Mouse (Mus musculus): ENCODE data around the gene Capzb. TPM values are rescaled to one million over a fixed set of nuclear protein-coding genes. Genes with fewer than 3 reads are reported as not detected.

The Capzb gene
- polyA plus RNA-seq, 1 experiment from 2014 or later, result 401 TPM

DNA sequence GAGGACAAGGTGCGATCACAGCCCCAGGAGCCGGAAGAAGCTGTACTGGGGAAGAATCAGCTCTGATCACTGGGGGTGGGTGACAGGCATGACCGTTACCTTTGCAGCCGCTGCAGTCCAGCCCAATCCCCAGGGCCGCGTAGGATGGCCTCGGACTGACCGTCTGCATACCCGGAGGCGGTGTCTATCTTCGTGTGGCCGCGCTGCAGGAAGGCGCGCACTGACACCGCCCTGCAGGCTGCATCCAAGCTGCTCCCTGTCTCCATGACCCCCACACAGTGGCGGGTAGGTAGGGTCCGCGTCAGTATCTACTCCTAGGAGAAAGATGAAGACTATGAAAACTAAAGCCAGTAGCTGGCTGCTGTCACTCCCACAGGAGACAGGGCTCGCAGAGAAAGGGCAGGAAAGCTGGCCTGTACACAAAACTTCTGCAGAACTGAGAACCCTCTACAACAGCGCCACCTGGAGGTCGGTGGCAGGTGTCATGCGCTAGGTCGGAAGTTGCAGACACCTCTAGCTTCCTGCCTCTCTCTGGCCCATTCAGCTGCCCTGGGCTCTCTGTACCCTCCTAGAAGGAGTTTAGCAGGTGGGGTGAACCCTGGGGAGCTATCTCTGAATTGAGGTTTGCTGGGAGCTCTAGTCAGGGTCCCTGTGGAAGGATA, 144.3 kb downstream of the Capzb start:
- H3K4me3 ChIP-seq (ENCODE audit: low read depth, low read length), result 0 out of 2 replicates have a peak overlapping the region, but pooled peaks have one; percentile 2
- H3K27me3 ChIP-seq (replicated peaks; ENCODE audit: insufficient read depth, low read length), result no peaks in the 10 kb centered on the region
- TF ChIP-seq EP300 (IDR thresholded peaks at IDR 0.05) (no peak), CTCF (IDR thresholded peaks at IDR 0.05) (peak; percentile 90)
- H3K4me1 ChIP-seq (ENCODE audit: insufficient read depth, low read depth, low read length), result no peaks in the 10 kb centered on the region
- H3K4me2 ChIP-seq (replicated peaks; ENCODE audit: low read depth, low read length), result peak overlapping the region; percentile 39
- 24% methylated on average over 24 of the region's 24 CpGs for WGBS
- peak; percentile 81 for ATAC-seq
- H3K9me3 ChIP-seq (ENCODE audit: low read length), result no peaks in the 10 kb centered on the region
- DNase-seq (ENCODE audit: low spot score), result peak; percentile 88
- H3K27ac ChIP-seq (ENCODE audit: low read length), result no peak overlapping the region
- H3K9ac ChIP-seq (replicated peaks; ENCODE audit: low read depth), result no peak overlapping the region
- H3K36me3 ChIP-seq (ENCODE audit: insufficient read depth, low read length), result no peaks in the 10 kb centered on the region

DNA sequence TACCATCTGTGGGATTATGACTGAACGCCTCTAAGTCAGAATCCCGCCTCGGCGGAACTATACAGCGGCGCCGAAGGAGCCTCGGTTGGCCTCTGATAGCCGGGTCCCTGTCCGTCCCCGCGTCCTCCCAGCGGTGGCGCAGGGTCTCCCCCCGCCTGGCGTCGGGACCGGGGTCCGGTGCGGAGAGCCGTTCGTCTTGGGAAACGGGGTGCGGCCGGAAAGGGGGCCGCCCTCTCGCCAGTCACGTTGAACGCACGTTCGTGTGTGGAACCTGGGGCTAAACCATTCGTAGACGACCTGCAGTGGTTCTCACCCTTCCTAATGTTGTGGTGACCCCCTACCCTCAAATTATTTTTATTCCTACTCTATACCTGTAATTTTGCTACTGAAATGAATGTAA, 145.4 kb downstream of the Capzb start:
- H3K9me3 ChIP-seq (ENCODE audit: low read length), result no peaks in the 10 kb centered on the region
- TF ChIP-seq CTCF (IDR thresholded peaks at IDR 0.05) (no peak), EP300 (IDR thresholded peaks at IDR 0.05) (no peak)
- no peaks in the 10 kb centered on the region for H3K27me3 ChIP-seq (replicated peaks; ENCODE audit: insufficient read depth, low read length)
- no peak overlapping the region for H3K9ac ChIP-seq (replicated peaks; ENCODE audit: low read depth)
- H3K36me3 ChIP-seq (ENCODE audit: insufficient read depth, low read length), result no peaks in the 10 kb centered on the region
- no peak overlapping the region for H3K4me2 ChIP-seq (replicated peaks; ENCODE audit: low read depth, low read length)
- no peaks in the 10 kb centered on the region for H3K4me1 ChIP-seq (ENCODE audit: insufficient read depth, low read depth, low read length)
- H3K27ac ChIP-seq (ENCODE audit: low read length), result no peak overlapping the region
- WGBS, result 51% methylated on average over 33 of the region's 33 CpGs
- DNase-seq (ENCODE audit: low spot score) (no peak), ATAC-seq (no peak)
- no peak overlapping the region for H3K4me3 ChIP-seq (ENCODE audit: low read depth, low read length)

DNA sequence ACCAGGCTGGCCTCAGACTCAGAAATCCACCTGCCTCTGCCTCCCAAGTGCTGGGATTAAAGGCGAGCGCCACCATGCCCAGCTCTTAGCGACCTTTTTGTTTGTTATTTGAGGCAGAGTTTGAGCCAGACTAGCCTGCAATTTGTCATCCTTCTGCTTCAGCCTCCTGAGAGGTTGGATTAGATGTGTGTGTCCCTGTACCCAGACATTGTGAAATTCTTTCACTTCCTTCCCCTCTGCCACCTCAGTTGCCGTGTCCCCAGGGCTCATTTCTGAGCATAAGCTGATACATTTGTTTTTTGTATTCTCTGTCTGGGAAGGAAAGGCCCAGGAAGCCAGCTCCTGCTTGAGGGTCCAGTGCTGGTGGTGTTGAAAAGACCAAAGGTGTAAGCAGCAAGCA, 148.1 kb downstream of the Capzb start:
- no peak for ATAC-seq
- 65% methylated on average over 4 of the region's 4 CpGs for WGBS
- Histone ChIP-seq H3K9ac (replicated peaks; ENCODE audit: low read depth) (no peak overlapping the region), H3K4me3 (ENCODE audit: low read depth, low read length) (no peak overlapping the region), H3K36me3 (ENCODE audit: insufficient read depth, low read length) (no peaks in the 10 kb centered on the region), H3K27me3 (replicated peaks; ENCODE audit: insufficient read depth, low read length) (no peaks in the 10 kb centered on the region), H3K4me1 (ENCODE audit: insufficient read depth, low read depth, low read length) (no peaks in the 10 kb centered on the region), H3K4me2 (replicated peaks; ENCODE audit: low read depth, low read length) (no peak overlapping the region), H3K27ac (ENCODE audit: low read length) (no peak overlapping the region), H3K9me3 (ENCODE audit: low read length) (no peaks in the 10 kb centered on the region)
- TF ChIP-seq EP300 (IDR thresholded peaks at IDR 0.05) (no peak), CTCF (IDR thresholded peaks at IDR 0.05) (no peak)
- DNase-seq (ENCODE audit: low spot score), result peak; percentile 9

Small RNAs within 50 kb of the gene (microRNA-seq; reads per million reads assigned to microRNA genes)
- gene Gm24245 (not detected), gene Gm25732 (not detected)

Other genes starting within 250 kb of the Capzb start
- 17.9 and 21.6 TPM in 2 replicates for gene Rnf186, start 225.8 kb upstream of the Capzb start, polyA plus RNA-seq (2015; fragmentation: Nextera tagmentation; extraction: Ambion mirVana)
- gene Tmco4, start 220.0 kb upstream of the Capzb start, polyA plus RNA-seq (2015; fragmentation: Nextera tagmentation; extraction: Ambion mirVana), result 8.3 and 8.5 TPM in 2 replicates
- not detected in 2 replicates for gene Htr6, start 117.3 kb upstream of the Capzb start, polyA plus RNA-seq (2015; fragmentation: Nextera tagmentation; extraction: Ambion mirVana)
- 141 and 151 TPM in 2 replicates for gene Nbl1, start 99.9 kb upstream of the Capzb start, polyA plus RNA-seq (2015; fragmentation: Nextera tagmentation; extraction: Ambion mirVana)
- 474 and 487 TPM in 2 replicates for gene Minos1, start 61.8 kb upstream of the Capzb start, polyA plus RNA-seq (2015; fragmentation: Nextera tagmentation; extraction: Ambion mirVana)
- gene Pqlc2, start 117.8 kb downstream of the Capzb start, polyA plus RNA-seq (2015; fragmentation: Nextera tagmentation; extraction: Ambion mirVana), result 14.4 and 17.4 TPM in 2 replicates
- gene Akr7a5, start 117.8 kb downstream of the Capzb start, polyA plus RNA-seq (2015; fragmentation: Nextera tagmentation; extraction: Ambion mirVana), result 60.0 and 61.4 TPM in 2 replicates
- 34.5 and 36.1 TPM in 2 replicates for gene Mrto4, start 159.7 kb downstream of the Capzb start, polyA plus RNA-seq (2015; fragmentation: Nextera tagmentation; extraction: Ambion mirVana)
- gene Emc1, start 159.7 kb downstream of the Capzb start, polyA plus RNA-seq (2015; fragmentation: Nextera tagmentation; extraction: Ambion mirVana), result 11.3 and 11.6 TPM in 2 replicates
- 49.2 and 50.8 TPM in 2 replicates for gene Ubr4, start 159.7 kb downstream of the Capzb start, polyA plus RNA-seq (2015; fragmentation: Nextera tagmentation; extraction: Ambion mirVana)

Measured in lung, postnatal 0 days (tissue).